ENCODE assay signal across 14 mouse cellular contexts in the genomic region with DNA sequence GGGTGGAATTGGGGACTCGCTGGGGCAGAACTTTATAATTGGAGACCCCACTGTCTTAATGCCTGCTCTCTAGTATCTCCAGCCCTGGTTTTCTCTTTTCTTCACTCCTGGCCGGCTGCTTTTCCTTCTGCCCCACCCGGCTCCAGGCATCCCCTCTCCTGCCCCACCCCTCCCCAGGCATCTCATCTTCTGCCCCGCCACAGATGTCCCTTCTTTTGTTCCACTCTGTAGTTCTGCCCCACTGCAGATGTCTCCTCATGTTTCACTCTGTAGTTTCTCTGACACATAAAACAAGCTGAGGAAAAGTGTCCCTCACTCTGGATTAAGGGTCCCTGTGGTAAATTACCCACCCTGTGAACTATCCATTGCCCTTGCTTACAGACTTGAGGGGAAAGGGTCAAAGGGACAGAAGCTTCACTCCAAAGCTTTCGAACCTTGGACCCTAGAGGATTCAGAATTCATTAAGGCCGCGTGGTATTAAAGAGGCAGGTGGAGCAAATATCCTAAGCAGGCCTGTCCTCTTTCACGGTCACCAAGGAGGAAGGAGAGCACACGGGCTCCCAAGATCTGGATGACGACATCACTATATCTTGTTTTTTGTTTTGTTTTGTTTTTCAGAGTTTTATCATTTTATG.
"Had no signal": no experiment of that assay in that cellular context is flagged by ENCODE, and none has a peak within 500 bp of the region (broad histone marks: within the 10 kb centered on the region; RNA-seq: fewer than 3 reads in every experiment).

No protein-coding gene starts in this region.

- H3K9ac ChIP-seq: liver, embryonic 12.5 days; lung, embryonic 14.5 days; neural tube, embryonic 13.5 days; stomach, embryonic 15.5 days had no signal

- ATAC-seq: liver, embryonic 12.5 days had no signal

- H3K4me3 ChIP-seq: layer of hippocampus, adult 2 months; limb, embryonic 10.5 days; liver, embryonic 12.5 days; midbrain, embryonic 10.5 days; neural tube, embryonic 13.5 days; stomach, embryonic 15.5 days had no signal

- H3K36me3 ChIP-seq: limb, embryonic 10.5 days; liver, embryonic 12.5 days; midbrain, embryonic 10.5 days; neural tube, embryonic 13.5 days; stomach, embryonic 15.5 days had no signal

- H3K9me3 ChIP-seq: limb, embryonic 10.5 days; liver, embryonic 12.5 days; midbrain, embryonic 10.5 days; neural tube, embryonic 13.5 days; stomach, embryonic 15.5 days had no signal

- H3K4me1 ChIP-seq: neural tube, embryonic 13.5 days had no signal

- DNase-seq: lung, embryonic 14.5 days; lung, postnatal 10 days; lung, postnatal 4 days; midbrain, embryonic 14.5 days; retina, postnatal 1 day; right cerebral cortex, postnatal 14 days; thymus, adult 2 months; thymus, postnatal 25 days had no signal

- H3K27me3 ChIP-seq: neural tube, embryonic 13.5 days; stomach, embryonic 15.5 days had no signal

- H3K4me2 ChIP-seq: liver, embryonic 12.5 days; lung, embryonic 14.5 days; neural tube, embryonic 13.5 days; stomach, embryonic 15.5 days had no signal

- H3K27ac ChIP-seq: layer of hippocampus, adult 2 months; limb, embryonic 10.5 days; liver, embryonic 12.5 days; midbrain, embryonic 10.5 days; neural tube, embryonic 13.5 days; stomach, embryonic 15.5 days had no signal
